Comparison of ENCODE assay signal across 7 mouse cellular contexts in the genomic region with DNA sequence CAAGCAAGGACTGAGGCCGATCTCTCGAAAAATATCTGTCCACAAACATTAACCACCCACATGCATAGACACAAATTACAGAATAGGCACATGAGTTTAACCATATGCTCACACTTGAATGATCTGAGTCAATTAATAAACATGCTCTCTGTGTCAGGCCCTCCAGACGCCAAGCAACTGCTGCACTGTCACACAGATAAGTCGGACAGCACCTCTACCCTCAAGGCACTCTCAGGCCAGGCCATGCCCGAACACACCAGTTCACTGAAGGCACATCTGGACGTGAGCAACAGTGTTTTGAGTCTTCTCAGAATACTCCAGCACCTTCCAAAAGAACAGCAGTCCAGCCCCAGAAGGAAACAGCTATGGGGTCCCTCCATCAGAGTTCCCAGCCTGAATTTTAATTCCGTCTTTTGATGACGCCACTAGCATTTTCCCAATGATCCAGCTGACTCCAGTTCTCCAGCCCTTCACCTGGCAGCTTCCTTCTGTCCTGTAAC. TPM values are rescaled to one million over a fixed set of nuclear protein-coding genes. Genes with fewer than 3 reads are reported as not detected.
DNase-seq lines count a peak whose midpoint lies in the region; ATAC-seq and TF ChIP-seq lines count a peak whose summit lies in the region.

No protein-coding gene starts in this region.

- no peak for TF ChIP-seq EP300 in stomach, postnatal 0 days (optimal IDR thresholded peaks at IDR 0.05)

- H3K4me1 ChIP-seq in lung, embryonic 16.5 days (replicated peaks; ENCODE audit: control insufficient read depth, insufficient read depth, low read length), result peaks cover 30% of the 10 kb centered on the region
- peaks cover 55% of the 10 kb centered on the region for H3K4me1 ChIP-seq in forebrain, embryonic 12.5 days
- peaks cover 40% of the 10 kb centered on the region for H3K4me1 ChIP-seq in limb, embryonic 12.5 days (replicated peaks)
- H3K4me1 ChIP-seq in stomach, postnatal 0 days (replicated peaks; ENCODE audit: control insufficient read depth, insufficient read depth), result peaks cover 10% of the 10 kb centered on the region; the same call in 1 of the 2 replicates

- no peak for DNase-seq in lung, adult 18-20 months
- DNase-seq in stomach, postnatal 0 days (ENCODE audit: low spot score), result no peak
- DNase-seq in Muller cell, postnatal 12 days (ENCODE audit: inconsistent ontology term), result no peak
- no peak for DNase-seq in ovary, postnatal 10 days (ENCODE audit: low spot score)

- ATAC-seq in lung, embryonic 16.5 days (ENCODE audit: low read depth), result no peak
- no peak for ATAC-seq in forebrain, embryonic 12.5 days (ENCODE audit: low FRiP score)
- no peak for ATAC-seq in limb, embryonic 12.5 days (ENCODE audit: insufficient number of reproducible peaks, insufficient read depth, low FRiP score, low TSS enrichment, low read depth)
- ATAC-seq in stomach, postnatal 0 days (ENCODE audit: low FRiP score, low TSS enrichment), result no peak

- H3K9me3 ChIP-seq in lung, embryonic 16.5 days (ENCODE audit: control insufficient read depth, low read length), result no peaks in the 10 kb centered on the region
- H3K9me3 ChIP-seq in forebrain, embryonic 12.5 days, result no peaks in the 10 kb centered on the region
- H3K9me3 ChIP-seq in limb, embryonic 12.5 days, result no peaks in the 10 kb centered on the region
- no peaks in the 10 kb centered on the region for H3K9me3 ChIP-seq in stomach, postnatal 0 days (ENCODE audit: control insufficient read depth, low read length)

- no peak overlapping the region for H3K4me3 ChIP-seq in lung, embryonic 16.5 days (ENCODE audit: low read length)
- H3K4me3 ChIP-seq in forebrain, embryonic 12.5 days (replicated peaks), result peak overlapping the region; percentile 91
- H3K4me3 ChIP-seq in limb, embryonic 12.5 days (replicated peaks), result no peak overlapping the region; the same call in 1 of the 2 replicates
- no peak overlapping the region for H3K4me3 ChIP-seq in stomach, postnatal 0 days (ENCODE audit: low read depth, low read length)

- 30% methylated on average over 8 of the region's 8 CpGs for WGBS in lung, embryonic 16.5 days
- 6% methylated on average over 8 of the region's 8 CpGs for WGBS in forebrain, embryonic 12.5 days
- 38% methylated on average over 8 of the region's 8 CpGs for WGBS in limb, embryonic 12.5 days
- 36% methylated on average over 8 of the region's 8 CpGs for WGBS in stomach, postnatal 0 days

- H3K36me3 ChIP-seq in lung, embryonic 16.5 days (ENCODE audit: control insufficient read depth, insufficient read depth, low read length), result no peaks in the 10 kb centered on the region
- peaks cover 6% of the 10 kb centered on the region; the same call in 1 of the 2 replicates for H3K36me3 ChIP-seq in forebrain, embryonic 12.5 days (replicated peaks)
- no peaks in the 10 kb centered on the region; the same call in 1 of the 2 replicates for H3K36me3 ChIP-seq in limb, embryonic 12.5 days
- no peaks in the 10 kb centered on the region for H3K36me3 ChIP-seq in stomach, postnatal 0 days (ENCODE audit: control insufficient read depth, insufficient read depth, low read length)

- peak overlapping the region; percentile 77 for H3K4me2 ChIP-seq in lung, embryonic 16.5 days (ENCODE audit: low read depth, low read length)
- H3K4me2 ChIP-seq in forebrain, embryonic 12.5 days, result peak overlapping the region; percentile 74
- peak overlapping the region; percentile 26; the same call in 1 of the 2 replicates for H3K4me2 ChIP-seq in limb, embryonic 12.5 days
- H3K4me2 ChIP-seq in stomach, postnatal 0 days (replicated peaks; ENCODE audit: low read depth), result no peak overlapping the region; the same call in 1 of the 2 replicates

- peak overlapping the region; percentile 17; the same call in 1 of the 2 replicates for H3K9ac ChIP-seq in lung, embryonic 16.5 days (ENCODE audit: low read length)
- H3K9ac ChIP-seq in forebrain, embryonic 12.5 days, result peak overlapping the region; percentile 94
- H3K9ac ChIP-seq in limb, embryonic 12.5 days (replicated peaks), result no peak overlapping the region
- H3K9ac ChIP-seq in stomach, postnatal 0 days (ENCODE audit: low read length), result no peak overlapping the region

- no peaks in the 10 kb centered on the region for H3K27me3 ChIP-seq in lung, embryonic 16.5 days (ENCODE audit: control insufficient read depth, insufficient read depth, low read depth, low read length)
- no peaks in the 10 kb centered on the region for H3K27me3 ChIP-seq in forebrain, embryonic 12.5 days
- no peaks in the 10 kb centered on the region for H3K27me3 ChIP-seq in limb, embryonic 12.5 days
- no peaks in the 10 kb centered on the region for H3K27me3 ChIP-seq in stomach, postnatal 0 days (ENCODE audit: control insufficient read depth, insufficient read depth, low read length)

- H3K27ac ChIP-seq in lung, embryonic 16.5 days (ENCODE audit: low read length), result peak overlapping the region; percentile 55
- peak overlapping the region; percentile 99 for H3K27ac ChIP-seq in forebrain, embryonic 12.5 days
- no peak overlapping the region for H3K27ac ChIP-seq in limb, embryonic 12.5 days
- 0 out of 2 replicates have a peak overlapping the region, but pooled peaks have one; percentile 20 for H3K27ac ChIP-seq in stomach, postnatal 0 days (replicated peaks)

- TF ChIP-seq CTCF in stomach, postnatal 0 days (IDR thresholded peaks at IDR 0.05; ENCODE audit: low read depth), result no peak

RNA-seq across cellular contexts. Expression of a gene that starts 2.1 kb away (rescaled TPM):
- 6.3 and 6.4 TPM in 2 replicates for polyA plus RNA-seq in lung, embryonic 16.5 days (2015; fragmentation: Nextera tagmentation; extraction: Ambion mirVana)
- polyA plus RNA-seq in forebrain, embryonic 12.5 days (2016; fragmentation: Nextera tagmentation; extraction: Ambion mirVana), result 20.1 and 23.4 TPM in 2 replicates
- 5.4 and 5.8 TPM in 2 replicates for polyA plus RNA-seq in limb, embryonic 12.5 days (2016; fragmentation: Nextera tagmentation; extraction: Ambion mirVana)
- 2.5 and 2.8 TPM in 2 replicates for polyA plus RNA-seq in stomach, postnatal 0 days (2015; fragmentation: Nextera tagmentation; extraction: Ambion mirVana)

RNA-seq across cellular contexts. Expression of a gene that starts 36.9 kb away (rescaled TPM):
- polyA plus RNA-seq in lung, embryonic 16.5 days (2015; fragmentation: Nextera tagmentation; extraction: Ambion mirVana), result 17.9 and 19.7 TPM in 2 replicates
- 16.1 and 20.0 TPM in 2 replicates for polyA plus RNA-seq in forebrain, embryonic 12.5 days (2016; fragmentation: Nextera tagmentation; extraction: Ambion mirVana)
- 17.2 and 18.8 TPM in 2 replicates for polyA plus RNA-seq in limb, embryonic 12.5 days (2016; fragmentation: Nextera tagmentation; extraction: Ambion mirVana)
- 7.7 and 8.0 TPM in 2 replicates for polyA plus RNA-seq in stomach, postnatal 0 days (2015; fragmentation: Nextera tagmentation; extraction: Ambion mirVana)

Comparison
In these comparisons a context has a peak if more than half of its experiments do, and no peak if none do; other contexts are left out.
1. H3K9ac ChIP-seq: peak in lung, embryonic 16.5 days (single experiment) and forebrain, embryonic 12.5 days (single experiment); none in limb, embryonic 12.5 days (single experiment) and stomach, postnatal 0 days (single experiment).